Comparison of ENCODE assay signal across 1 mouse cellular context in the genomic region with DNA sequence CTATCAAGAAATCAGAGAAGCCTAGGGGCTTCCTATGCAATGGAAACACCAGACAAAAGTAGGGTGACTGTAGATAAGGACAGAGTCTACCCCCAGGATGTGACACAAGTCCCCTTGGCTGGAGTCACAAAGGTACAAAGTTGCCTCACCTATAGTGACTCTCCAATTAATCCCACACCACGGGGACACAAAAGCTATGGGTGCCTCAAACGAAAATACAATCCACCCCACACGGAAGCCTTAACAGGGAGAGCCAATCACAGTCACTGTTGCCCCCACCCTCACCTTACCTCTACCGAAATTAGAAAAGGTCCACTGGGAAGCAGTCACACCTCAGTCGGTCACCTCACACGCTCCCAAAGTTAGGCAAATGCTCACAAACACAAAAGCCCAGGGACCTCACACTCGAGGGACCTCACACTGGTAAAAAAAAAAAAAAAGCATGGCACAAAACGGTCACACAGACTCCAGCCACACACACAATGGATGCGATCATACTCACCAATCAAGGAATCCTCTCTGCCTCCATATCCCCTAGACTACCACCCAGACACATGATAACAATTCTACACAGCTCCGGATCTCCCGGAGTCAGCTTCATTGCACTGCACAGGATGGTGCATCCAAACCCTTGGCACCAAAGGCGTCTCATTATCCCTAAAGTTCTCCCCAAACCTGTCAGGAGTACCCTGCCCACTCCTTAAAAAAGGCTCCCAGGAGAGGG.
TF ChIP-seq lines count a peak whose summit lies in the region.

No protein-coding gene starts in this region.

TF ChIP-seq in MEL, 35 proteins besides CTCF, POLR2A, EP300 and RAD21:
- TF ChIP-seq MAX (IDR thresholded peaks at IDR 0.05; ENCODE audit: low read length) (0 out of 2 replicates have a peak, but pooled peaks have one; percentile 26), TBP (IDR thresholded peaks at IDR 0.05; ENCODE audit: low read depth, low read length) (no peak), MYC (IDR thresholded peaks at IDR 0.05; ENCODE audit: low read depth, low read length) (no peak), CHD2 (IDR thresholded peaks at IDR 0.05; ENCODE audit: low read length) (no peak), JUND (IDR thresholded peaks at IDR 0.05; ENCODE audit: low read depth, low read length) (no peak), MXI1 (IDR thresholded peaks at IDR 0.05; ENCODE audit: low read depth, low read length) (no peak), GATA1 (IDR thresholded peaks at IDR 0.05; ENCODE audit: low read depth, low read length) (0 out of 2 replicates have a peak, but pooled peaks have one; percentile 29), ZNF384 (IDR thresholded peaks at IDR 0.05; ENCODE audit: low read depth, low read length) (peak; percentile 78), MAZ (IDR thresholded peaks at IDR 0.05; ENCODE audit: low read depth, low read length) (peak; percentile 45; the same call in 1 of the 2 replicates), UBTF (IDR thresholded peaks at IDR 0.05; ENCODE audit: borderline replicate concordance, insufficient read depth, low read depth, low read length) (no peak), GABPA (IDR thresholded peaks at IDR 0.05; ENCODE audit: low read depth, low read length) (no peak), ETS1 (IDR thresholded peaks at IDR 0.05; ENCODE audit: low read depth, low read length) (no peak)
